Mouse (Mus musculus) midbrain, embryonic 15.5 days (tissue): ENCODE results near the gene Ppfibp2. TPM values are rescaled to one million over a fixed set of nuclear protein-coding genes. Genes with fewer than 3 reads are reported as not detected.

Experiments
- ATAC-seq: fragments of 200-750 bp; cut with Nextera tagmentation; replicated peaks from 2 replicates; pipeline ENCODE4 v1.8.0; 2017; ENCODE audit warnings: moderate TSS enrichment
- H3K27ac ChIP-seq: fragments of 300-500 bp; sonication (generic); 2 replicates; pipeline ENCODE4 v1.5.1; 2015; ENCODE audit warnings: mild to moderate bottlenecking, inconsistent platforms
- H3K27me3 ChIP-seq: fragments of 300-500 bp; sonication (generic); replicated peaks from 2 replicates; pipeline ENCODE4 v1.6.1; 2015; ENCODE audit warnings: inconsistent platforms
- H3K36me3 ChIP-seq: fragments of 300-500 bp; sonication (generic); replicated peaks from 2 replicates; pipeline ENCODE4 v1.6.1; 2015; ENCODE audit warnings: inconsistent platforms
- H3K4me1 ChIP-seq: fragments of 300-500 bp; sonication (generic); 2 replicates; pipeline ENCODE4 v1.6.1; 2015; ENCODE audit warnings: inconsistent platforms
- H3K4me2 ChIP-seq: fragments of 300-500 bp; sonication (generic); 2 replicates; pipeline ENCODE4 v1.6.1; 2015; ENCODE audit warnings: inconsistent platforms, mild to moderate bottlenecking, moderate library complexity
- H3K4me3 ChIP-seq: fragments of 300-500 bp; sonication (generic); 2 replicates; pipeline ENCODE4 v1.5.1; 2015; ENCODE audit warnings: mild to moderate bottlenecking, inconsistent platforms
- H3K9ac ChIP-seq: fragments of 300-500 bp; sonication (generic); 2 replicates; pipeline ENCODE4 v1.6.1; 2015; ENCODE audit warnings: mild to moderate bottlenecking, inconsistent platforms
- H3K9me3 ChIP-seq: fragments of 300-500 bp; sonication (generic); 2 replicates; pipeline ENCODE4 v1.6.1; 2016; ENCODE audit warnings: inconsistent platforms
- WGBS: fragments of 180-500 bp; shearing (Covaris S2); methylation state at CpG from one replicate; pipeline ENCODE4 v1.1.7; 2015; ENCODE audit warnings: mixed read lengths; 5-methylcytosine and 5-hydroxymethylcytosine counted together
- polyA plus RNA-seq: library from polyadenylated mRNA; unstranded; fragments of >200 nt; fragmentation: Nextera tagmentation; extraction: Ambion mirVana; gene quantifications from 2 replicates; pipeline ENCODE4 v1.2.1, GENCODE M21; 2015

Gene Ppfibp2
- polyA plus RNA-seq, result 1.5 and 1.7 TPM in 2 replicates

- Histone ChIP-seq H3K27me3 (no peaks in the 10 kb centered on the region; the same call in 1 of the 2 replicates), H3K9ac (peak within 1 kb of the TSS; percentile 60), H3K9me3 (no peaks in the 10 kb centered on the region), H3K4me3 (peak within 1 kb of the TSS; percentile 69), H3K4me2 (peak within 1 kb of the TSS; percentile 98), H3K27ac (no peak within 1 kb of the TSS), H3K4me1 (peaks cover 10% of the 10 kb centered on the region), H3K36me3 (no peaks in the 10 kb centered on the region)
- under 1% methylated on average over 20 of the region's 24 CpGs for WGBS
- ATAC-seq, result peak; percentile 96
These were observed at the start of gene Ppfibp2 for GRCm38 (mm10) chr7:107594857-107595402. Ppfibp2 (plus strand) TSS chr7:107595207.

- H3K27ac ChIP-seq, result no peak overlapping the region
- ATAC-seq, result no peak
- no peaks in the 10 kb centered on the region for H3K4me1 ChIP-seq
- H3K36me3 ChIP-seq, result no peaks in the 10 kb centered on the region
- 94% methylated on average over 3 of the region's 3 CpGs for WGBS
- no peaks in the 10 kb centered on the region for H3K9me3 ChIP-seq
- no peak overlapping the region for H3K4me2 ChIP-seq
- H3K9ac ChIP-seq, result no peak overlapping the region
- H3K4me3 ChIP-seq, result no peak overlapping the region
- no peaks in the 10 kb centered on the region for H3K27me3 ChIP-seq
These were observed 47.1 kb upstream of the Ppfibp2 start for GRCm38 (mm10) chr7:107547872-107548271.

GRCm38 (mm10) chr7:107553461-107553860, 41.5 kb upstream of the Ppfibp2 start:
- H3K27me3 ChIP-seq, result no peaks in the 10 kb centered on the region
- H3K4me2 ChIP-seq, result no peak overlapping the region
- no peaks in the 10 kb centered on the region for H3K36me3 ChIP-seq
- no peak for ATAC-seq
- no peak overlapping the region for H3K4me3 ChIP-seq
- H3K9ac ChIP-seq, result no peak overlapping the region
- H3K9me3 ChIP-seq, result no peaks in the 10 kb centered on the region
- H3K27ac ChIP-seq, result no peak overlapping the region
- 84% methylated on average over 1 of the region's 1 CpGs for WGBS
- H3K4me1 ChIP-seq, result no peaks in the 10 kb centered on the region

GRCm38 (mm10) chr7:107555906-107556305, 39.1 kb upstream of the Ppfibp2 start:
- no peaks in the 10 kb centered on the region for H3K9me3 ChIP-seq
- H3K4me2 ChIP-seq, result no peak overlapping the region
- H3K27ac ChIP-seq, result no peak overlapping the region
- no peak overlapping the region for H3K9ac ChIP-seq
- 87% methylated on average over 3 of the region's 3 CpGs for whole genome bisulfite sequencing
- no peaks in the 10 kb centered on the region for H3K36me3 ChIP-seq
- H3K4me3 ChIP-seq, result no peak overlapping the region
- no peaks in the 10 kb centered on the region for H3K27me3 ChIP-seq
- H3K4me1 ChIP-seq, result no peaks in the 10 kb centered on the region
- ATAC-seq, result no peak

GRCm38 (mm10) chr7:107560675-107561074, 34.3 kb upstream of the Ppfibp2 start:
- no peaks in the 10 kb centered on the region for H3K36me3 ChIP-seq
- no peak overlapping the region for H3K4me2 ChIP-seq
- no peak overlapping the region for H3K27ac ChIP-seq
- WGBS, result 75% methylated on average over 2 of the region's 2 CpGs
- H3K9me3 ChIP-seq, result no peaks in the 10 kb centered on the region
- no peak overlapping the region for H3K4me3 ChIP-seq
- H3K4me1 ChIP-seq, result no peaks in the 10 kb centered on the region
- H3K27me3 ChIP-seq, result no peaks in the 10 kb centered on the region
- no peak overlapping the region for H3K9ac ChIP-seq
- no peak for ATAC-seq

GRCm38 (mm10) chr7:107561584-107561983, 33.4 kb upstream of the Ppfibp2 start:
- no peaks in the 10 kb centered on the region for H3K27me3 ChIP-seq
- no peaks in the 10 kb centered on the region for H3K9me3 ChIP-seq
- ATAC-seq, result no peak
- 84% methylated on average over 3 of the region's 3 CpGs for WGBS
- H3K4me1 ChIP-seq, result no peaks in the 10 kb centered on the region
- no peak overlapping the region for H3K4me2 ChIP-seq
- no peak overlapping the region for H3K9ac ChIP-seq
- no peak overlapping the region for H3K27ac ChIP-seq
- no peaks in the 10 kb centered on the region for H3K36me3 ChIP-seq
- no peak overlapping the region for H3K4me3 ChIP-seq

- no peak overlapping the region for H3K4me2 ChIP-seq
- H3K27ac ChIP-seq, result no peak overlapping the region
- no peak overlapping the region for H3K9ac ChIP-seq
- WGBS, result 48% methylated on average over 2 of the region's 2 CpGs
- no peak overlapping the region for H3K4me3 ChIP-seq
- H3K36me3 ChIP-seq, result no peaks in the 10 kb centered on the region
- H3K4me1 ChIP-seq, result no peaks in the 10 kb centered on the region
- H3K9me3 ChIP-seq, result no peaks in the 10 kb centered on the region
- ATAC-seq, result no peak
- H3K27me3 ChIP-seq, result no peaks in the 10 kb centered on the region
These were observed 31.3 kb upstream of the Ppfibp2 start for GRCm38 (mm10) chr7:107563727-107564126.

- Histone ChIP-seq H3K4me3 (no peak within 1 kb of the TSS), H3K27ac (no peak within 1 kb of the TSS), H3K27me3 (no peaks in the 10 kb centered on the region), H3K4me1 (no peaks in the 10 kb centered on the region), H3K36me3 (no peaks in the 10 kb centered on the region), H3K9ac (no peak within 1 kb of the TSS), H3K9me3 (no peaks in the 10 kb centered on the region), H3K4me2 (no peak within 1 kb of the TSS)
- no peak for ATAC-seq
- 67% methylated on average over 7 of the region's 7 CpGs for WGBS
These were observed 27.7 kb upstream of the Ppfibp2 start, which contains the start of gene Olfml1 for GRCm38 (mm10) chr7:107567261-107567671. Olfml1 (plus strand) TSS chr7:107567446.

- Histone ChIP-seq H3K36me3 (no peaks in the 10 kb centered on the region), H3K27me3 (no peaks in the 10 kb centered on the region), H3K4me1 (no peaks in the 10 kb centered on the region), H3K27ac (no peak overlapping the region), H3K9ac (no peak overlapping the region), H3K4me3 (no peak overlapping the region), H3K9me3 (no peaks in the 10 kb centered on the region), H3K4me2 (no peak overlapping the region)
- ATAC-seq, result no peak
- WGBS, result 86% methylated on average over 5 of the region's 5 CpGs
These were observed 27.3 kb upstream of the Ppfibp2 start for GRCm38 (mm10) chr7:107567674-107568073.

GRCm38 (mm10) chr7:107568971-107569370, 26.0 kb upstream of the Ppfibp2 start:
- no peaks in the 10 kb centered on the region for H3K4me1 ChIP-seq
- no peak for ATAC-seq

GRCm38 (mm10) chr7:107573856-107574255, 21.2 kb upstream of the Ppfibp2 start:
- Histone ChIP-seq H3K9ac (no peak overlapping the region), H3K27ac (no peak overlapping the region), H3K4me1 (no peaks in the 10 kb centered on the region), H3K36me3 (no peaks in the 10 kb centered on the region), H3K27me3 (no peaks in the 10 kb centered on the region), H3K9me3 (no peaks in the 10 kb centered on the region), H3K4me2 (no peak overlapping the region), H3K4me3 (no peak overlapping the region)
- 64% methylated on average over 2 of the region's 2 CpGs for WGBS
- no peak for ATAC-seq

More at GRCm38 (mm10) chr7:107568971-107569370, 26.0 kb upstream of the Ppfibp2 start:
- H3K27me3 ChIP-seq, result no peaks in the 10 kb centered on the region
- no peak overlapping the region for H3K27ac ChIP-seq
- no peak overlapping the region for H3K9ac ChIP-seq
- H3K4me3 ChIP-seq, result no peak overlapping the region
- no peaks in the 10 kb centered on the region for H3K9me3 ChIP-seq
- 72% methylated on average over 4 of the region's 4 CpGs for WGBS
- H3K36me3 ChIP-seq, result no peaks in the 10 kb centered on the region
- no peak overlapping the region for H3K4me2 ChIP-seq

- no peak overlapping the region for H3K9ac ChIP-seq
- H3K4me3 ChIP-seq, result no peak overlapping the region
- 83% methylated on average over 3 of the region's 3 CpGs for WGBS
- H3K9me3 ChIP-seq, result no peaks in the 10 kb centered on the region
- H3K27me3 ChIP-seq, result no peaks in the 10 kb centered on the region
- H3K4me1 ChIP-seq, result no peaks in the 10 kb centered on the region
- no peak overlapping the region for H3K4me2 ChIP-seq
- H3K36me3 ChIP-seq, result no peaks in the 10 kb centered on the region
- no peak overlapping the region for H3K27ac ChIP-seq
- no peak for ATAC-seq
These were observed 20.7 kb upstream of the Ppfibp2 start for GRCm38 (mm10) chr7:107574276-107574675.

GRCm38 (mm10) chr7:107592641-107593040, 2.4 kb upstream of the Ppfibp2 start:
- no peaks in the 10 kb centered on the region; the same call in 1 of the 2 replicates for H3K27me3 ChIP-seq
- no peak overlapping the region for H3K27ac ChIP-seq
- H3K4me2 ChIP-seq, result no peak overlapping the region
- 22% methylated on average over 2 of the region's 2 CpGs for WGBS
- peaks cover 10% of the 10 kb centered on the region for H3K4me1 ChIP-seq
- no peaks in the 10 kb centered on the region for H3K9me3 ChIP-seq
- no peak; the same call in 1 of the 2 replicates for ATAC-seq
- no peaks in the 10 kb centered on the region for H3K36me3 ChIP-seq
- H3K9ac ChIP-seq, result no peak overlapping the region
- H3K4me3 ChIP-seq, result no peak overlapping the region
